Mouse (Mus musculus) cerebellum, adult 8-10 months (tissue): ENCODE results near the gene Gdf3.
"Not testable (repeated sequence)": the region's sequence is repeated elsewhere in the genome, so short reads cannot be mapped to it uniquely, and the experiment has no call there.

Experiments
- DNase-seq: peaks from one replicate; pipeline ENCODE4 v3.0.0; 2022

Gdf3 gene

GRCm38 (mm10) chr6:122609771-122610170 lies at the start of gene Gdf3:
Gene Gdf3 (minus strand): TSS chr6:122610087.
- no peak for DNase-seq

GRCm38 (mm10) chr6:122659567-122659966 lies 49.7 kb upstream of the Gdf3 start:
- no peak for DNase-seq

- no peak for DNase-seq
Observed at GRCm38 (mm10) chr6:122657630-122658029, 47.7 kb upstream of the Gdf3 start.

- no peak for DNase-seq
Observed at GRCm38 (mm10) chr6:122654301-122654700, 44.4 kb upstream of the Gdf3 start.

- no peak for DNase-seq
Observed at GRCm38 (mm10) chr6:122650398-122650980, 40.6 kb upstream of the Gdf3 start.

GRCm38 (mm10) chr6:122649903-122650302 lies 40.0 kb upstream of the Gdf3 start:
- DNase-seq, result no peak

- DNase-seq, result not testable (repeated sequence)
Observed at GRCm38 (mm10) chr6:122644196-122644595, 34.3 kb upstream of the Gdf3 start.

GRCm38 (mm10) chr6:122637566-122637965 lies 27.7 kb upstream of the Gdf3 start:
- not testable (repeated sequence) for DNase-seq

- DNase-seq, result no peak
Observed at GRCm38 (mm10) chr6:122636666-122637065, 26.8 kb upstream of the Gdf3 start.

GRCm38 (mm10) chr6:122635315-122635714 lies 25.4 kb upstream of the Gdf3 start:
- DNase-seq, result no peak

GRCm38 (mm10) chr6:122633411-122633810 lies 23.5 kb upstream of the Gdf3 start:
- no peak for DNase-seq

- DNase-seq, result no peak
Observed at GRCm38 (mm10) chr6:122627469-122628108, 17.7 kb upstream of the Gdf3 start.

GRCm38 (mm10) chr6:122626110-122626509 lies 16.2 kb upstream of the Gdf3 start, which contains the start of gene Dppa3:
Gene Dppa3 (plus strand): TSS chr6:122626410.
- DNase-seq, result no peak

- DNase-seq, result no peak
Observed at GRCm38 (mm10) chr6:122625156-122625555, 15.3 kb upstream of the Gdf3 start.

- no peak for DNase-seq
Observed at GRCm38 (mm10) chr6:122624480-122624879, 14.6 kb upstream of the Gdf3 start.

- DNase-seq, result no peak
Observed at GRCm38 (mm10) chr6:122621066-122621465, 11.2 kb upstream of the Gdf3 start.

GRCm38 (mm10) chr6:122616022-122616421 lies 6.1 kb upstream of the Gdf3 start:
- DNase-seq, result no peak

- no peak for DNase-seq
Observed at GRCm38 (mm10) chr6:122614047-122614446, 4.2 kb upstream of the Gdf3 start.

GRCm38 (mm10) chr6:122612426-122612825 lies 2.5 kb upstream of the Gdf3 start:
- DNase-seq, result no peak

- DNase-seq, result no peak
Observed at GRCm38 (mm10) chr6:122609377-122609728, 534 bp downstream of the Gdf3 start.

- DNase-seq, result no peak
Observed at GRCm38 (mm10) chr6:122608434-122609376, 1.2 kb downstream of the Gdf3 start.

- DNase-seq, result no peak
Observed at GRCm38 (mm10) chr6:122607700-122608099, 2.2 kb downstream of the Gdf3 start.

- no peak for DNase-seq
Observed at GRCm38 (mm10) chr6:122606661-122607060, 3.2 kb downstream of the Gdf3 start.

GRCm38 (mm10) chr6:122605483-122605882 lies 4.4 kb downstream of the Gdf3 start:
- DNase-seq, result no peak
